In the genomic region with DNA sequence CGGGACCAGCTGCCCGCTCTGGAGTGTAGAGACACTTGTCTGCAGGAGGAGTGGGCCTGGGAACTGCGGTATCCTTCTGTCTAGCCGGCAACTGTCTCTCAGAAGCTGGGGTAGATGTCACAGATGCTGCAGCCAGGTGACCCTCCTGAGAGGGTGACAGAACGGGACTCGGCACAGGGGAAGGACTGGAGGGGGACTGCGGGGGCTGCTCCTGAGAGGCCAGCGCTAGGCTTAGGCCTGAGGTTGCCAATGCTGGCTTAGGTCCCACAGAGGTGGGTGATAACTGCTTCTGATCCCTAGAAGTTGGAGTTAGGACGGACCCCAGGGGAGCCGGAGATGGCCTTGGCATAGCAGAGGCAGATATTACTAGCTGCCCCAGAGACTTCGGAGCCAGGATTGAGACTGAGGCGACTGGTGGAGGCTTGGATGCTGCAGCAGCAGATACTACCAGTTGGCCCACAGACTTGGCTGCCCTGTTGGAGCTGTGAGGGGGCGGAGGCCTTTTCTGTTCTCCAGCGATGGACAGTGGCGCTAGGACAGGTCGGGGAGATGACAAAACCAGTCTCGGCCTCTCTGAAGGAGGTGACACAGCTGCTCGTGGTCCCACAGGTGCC, we compare ENCODE assay signal across 23 mouse cellular contexts. TPM values are rescaled to one million over a fixed set of nuclear protein-coding genes. Genes with fewer than 3 reads are reported as not detected.
A peak's percentile ranks its signal among the peaks of the same experiment; 100 is the strongest.
DNase-seq lines count a peak whose midpoint lies in the region; ATAC-seq and TF ChIP-seq lines count a peak whose summit lies in the region.
"Had no signal": no experiment of that assay in that cellular context is flagged by ENCODE, and none has a peak within 500 bp of the region (broad histone marks: within the 10 kb centered on the region; RNA-seq: fewer than 3 reads in every experiment).

No protein-coding gene starts in this region.

- no peak for TF ChIP-seq CTCF in liver, postnatal 0 days (IDR thresholded peaks at IDR 0.05; ENCODE audit: low read depth)

- H3K4me1 ChIP-seq in liver, postnatal 0 days (ENCODE audit: insufficient read depth) = no peaks in the 10 kb centered on the region
- no peaks in the 10 kb centered on the region for H3K4me1 ChIP-seq in liver, embryonic 11.5 days (replicated peaks; ENCODE audit: control insufficient read depth, insufficient read depth, low read length)
- 0 out of 2 replicates have a peak, but pooled peaks cover 3% of the 10 kb centered on the region for H3K4me1 ChIP-seq in intestine, embryonic 15.5 days (replicated peaks)
- H3K4me1 ChIP-seq: forebrain, embryonic 12.5 days; limb, embryonic 10.5 days; neural tube, embryonic 12.5 days had no signal

- peak; percentile 10 for DNase-seq in liver, postnatal 0 days
- no peak for DNase-seq in liver, embryonic 11.5 days (ENCODE audit: low spot score)
- DNase-seq in cerebellum, adult 18-20 months = peak; percentile 70 to 73
- DNase-seq in cerebellum, postnatal 10 days = peak; percentile 57 to 58
- no peak for DNase-seq in embryo, embryonic 11 days
- no peak for DNase-seq in adrenal gland, postnatal 4 days (ENCODE audit: low spot score in 2 of 2)
- DNase-seq: adrenal gland, postnatal 14 days; kidney, postnatal 4 days; liver; retina, postnatal 1 day; right cerebral cortex, postnatal 25 days; thymus, postnatal 4 days had no signal

- ATAC-seq in liver, postnatal 0 days = no peak
- no peak for ATAC-seq in liver, embryonic 11.5 days (replicated peaks; ENCODE audit: low FRiP score)
- ATAC-seq in intestine, embryonic 15.5 days = no peak
- ATAC-seq: lung, postnatal 0 days; midbrain, embryonic 15.5 days had no signal

- no peak overlapping the region for H3K9ac ChIP-seq in liver, postnatal 0 days (replicated peaks)
- no peak overlapping the region for H3K9ac ChIP-seq in liver, embryonic 11.5 days (ENCODE audit: low read depth, low read length)
- H3K9ac ChIP-seq in intestine, embryonic 15.5 days = no peak overlapping the region
- H3K9ac ChIP-seq: forebrain, embryonic 12.5 days; midbrain, embryonic 15.5 days; neural tube, embryonic 12.5 days had no signal

- H3K27me3 ChIP-seq in liver, postnatal 0 days (ENCODE audit: insufficient read depth, low read length) = 0 out of 2 replicates have a peak, but pooled peaks cover 3% of the 10 kb centered on the region
- peaks cover 6% of the 10 kb centered on the region; the same call in 1 of the 2 replicates for H3K27me3 ChIP-seq in liver, embryonic 11.5 days (replicated peaks; ENCODE audit: control insufficient read depth, insufficient read depth, low read length)
- 0 out of 2 replicates have a peak, but pooled peaks cover 4% of the 10 kb centered on the region for H3K27me3 ChIP-seq in intestine, embryonic 15.5 days (replicated peaks)
- H3K27me3 ChIP-seq: forebrain, embryonic 12.5 days; midbrain, embryonic 15.5 days; neural tube, embryonic 12.5 days had no signal

- no peak overlapping the region for H3K4me3 ChIP-seq in liver, postnatal 0 days (ENCODE audit: low read depth, low read length)
- H3K4me3 ChIP-seq in liver, embryonic 11.5 days (ENCODE audit: low read depth, low read length) = no peak overlapping the region
- no peak overlapping the region for H3K4me3 ChIP-seq in intestine, embryonic 15.5 days (replicated peaks)
- H3K4me3 ChIP-seq: forebrain, embryonic 12.5 days; heart, embryonic 10.5 days; hindbrain, embryonic 10.5 days; limb, embryonic 10.5 days; midbrain, embryonic 15.5 days; neural tube, embryonic 12.5 days had no signal

- TF ChIP-seq EP300 in liver, postnatal 0 days (IDR thresholded peaks at IDR 0.05; ENCODE audit: low read depth) = no peak

- no peaks in the 10 kb centered on the region for H3K36me3 ChIP-seq in liver, postnatal 0 days (replicated peaks; ENCODE audit: insufficient read depth, low read length)
- no peaks in the 10 kb centered on the region for H3K36me3 ChIP-seq in liver, embryonic 11.5 days (ENCODE audit: control insufficient read depth, insufficient read depth, low read length)
- H3K36me3 ChIP-seq in intestine, embryonic 15.5 days = no peaks in the 10 kb centered on the region
- H3K36me3 ChIP-seq: forebrain, embryonic 12.5 days; hindbrain, embryonic 10.5 days; limb, embryonic 10.5 days; midbrain, embryonic 15.5 days; neural tube, embryonic 12.5 days had no signal

- no peak overlapping the region for H3K4me2 ChIP-seq in liver, postnatal 0 days (ENCODE audit: low read depth, low read length)
- no peak overlapping the region for H3K4me2 ChIP-seq in liver, embryonic 11.5 days
- H3K4me2 ChIP-seq in intestine, embryonic 15.5 days (replicated peaks) = no peak overlapping the region
- H3K4me2 ChIP-seq: forebrain, embryonic 12.5 days; midbrain, embryonic 15.5 days; neural tube, embryonic 12.5 days had no signal

- no peaks in the 10 kb centered on the region for H3K9me3 ChIP-seq in liver, postnatal 0 days (ENCODE audit: low read length)
- H3K9me3 ChIP-seq in liver, embryonic 11.5 days (ENCODE audit: control insufficient read depth, low read length) = no peaks in the 10 kb centered on the region
- H3K9me3 ChIP-seq in intestine, embryonic 15.5 days = no peaks in the 10 kb centered on the region
- H3K9me3 ChIP-seq: forebrain, embryonic 12.5 days; heart, embryonic 10.5 days; hindbrain, embryonic 10.5 days; limb, embryonic 10.5 days; midbrain, embryonic 15.5 days; neural tube, embryonic 12.5 days had no signal

- no peak overlapping the region for H3K27ac ChIP-seq in liver, postnatal 0 days (ENCODE audit: low read depth)
- H3K27ac ChIP-seq in liver, embryonic 11.5 days (ENCODE audit: low read depth, low read length) = no peak overlapping the region
- H3K27ac ChIP-seq in intestine, embryonic 15.5 days = no peak overlapping the region
- H3K27ac ChIP-seq: forebrain, embryonic 12.5 days; heart, embryonic 10.5 days; hindbrain, embryonic 10.5 days; limb, embryonic 10.5 days; macrophage; midbrain, embryonic 15.5 days; neural tube, embryonic 12.5 days had no signal

- 78% methylated on average over 18 of the region's 18 CpGs for WGBS in liver, postnatal 0 days (ENCODE audit: insufficient replicate concordance)
- WGBS in liver, embryonic 11.5 days = 78% methylated on average over 18 of the region's 18 CpGs
- 80% methylated on average over 18 of the region's 18 CpGs for WGBS in intestine, embryonic 15.5 days

RNA-seq across cellular contexts. Expression of a gene that starts 2.1 kb away (rescaled TPM):
- 0.83 and 0.86 TPM in 2 replicates for polyA plus RNA-seq in liver, postnatal 0 days (2015; fragmentation: Nextera tagmentation; extraction: Ambion mirVana)
- 0.45 and 0.52 TPM in 2 replicates for polyA plus RNA-seq in liver, embryonic 11.5 days (2014; fragmentation: Nextera tagmentation; extraction: Ambion mirVana)
- polyA plus RNA-seq in intestine, embryonic 15.5 days (2015; fragmentation: Nextera tagmentation; extraction: Ambion mirVana) = 4.2 and 4.6 TPM in 2 replicates
- total RNA-seq in adrenal gland, postnatal 4 days (2021) = 1 to 10 TPM; 1.8 to 2.2 TPM
- total RNA-seq: common myeloid progenitor, adult 5-6 weeks had no signal

RNA-seq across cellular contexts. Expression of a gene that starts 11.9 kb away (rescaled TPM):
- polyA plus RNA-seq in liver, postnatal 0 days (2015; fragmentation: Nextera tagmentation; extraction: Ambion mirVana) = 9.9 and 11.7 TPM in 2 replicates
- polyA plus RNA-seq in liver, embryonic 11.5 days (2014; fragmentation: Nextera tagmentation; extraction: Ambion mirVana) = 27.9 and 35.9 TPM in 2 replicates
- polyA plus RNA-seq in intestine, embryonic 15.5 days (2015; fragmentation: Nextera tagmentation; extraction: Ambion mirVana) = 147 and 154 TPM in 2 replicates
- 10 to 100 TPM; 50.1 to 58.0 TPM for total RNA-seq in adrenal gland, postnatal 4 days (2021)

RNA-seq across cellular contexts. Expression of a gene that starts 14.5 kb away (rescaled TPM):
- 0.07 TPM in 1 of 2 replicates, not detected in the other for polyA plus RNA-seq in liver, postnatal 0 days (2015; fragmentation: Nextera tagmentation; extraction: Ambion mirVana)
- 0.27 TPM in 2 replicates for polyA plus RNA-seq in liver, embryonic 11.5 days (2014; fragmentation: Nextera tagmentation; extraction: Ambion mirVana)
- polyA plus RNA-seq in intestine, embryonic 15.5 days (2015; fragmentation: Nextera tagmentation; extraction: Ambion mirVana) = 0.38 and 0.45 TPM in 2 replicates
- under 1 TPM; 0.20 to 0.22 TPM for total RNA-seq in adrenal gland, postnatal 4 days (2021)
- total RNA-seq: common myeloid progenitor, adult 5-6 weeks; gastrocnemius, adult 18-20 months had no signal
- polyA plus RNA-seq: macrophage had no signal

RNA-seq across cellular contexts. Expression of a gene that starts 37.8 kb away (rescaled TPM):
- 8.4 and 8.9 TPM in 2 replicates for polyA plus RNA-seq in liver, postnatal 0 days (2015; fragmentation: Nextera tagmentation; extraction: Ambion mirVana)
- 27.0 and 29.3 TPM in 2 replicates for polyA plus RNA-seq in liver, embryonic 11.5 days (2014; fragmentation: Nextera tagmentation; extraction: Ambion mirVana)
- 78.3 and 79.6 TPM in 2 replicates for polyA plus RNA-seq in intestine, embryonic 15.5 days (2015; fragmentation: Nextera tagmentation; extraction: Ambion mirVana)
- total RNA-seq in adrenal gland, postnatal 4 days (2021) = 10 to 100 TPM; 72.9 to 75.1 TPM

RNA-seq across cellular contexts. Expression of a gene that starts 50.4 kb away (rescaled TPM):
- 9.7 and 10.3 TPM in 2 replicates for polyA plus RNA-seq in liver, postnatal 0 days (2015; fragmentation: Nextera tagmentation; extraction: Ambion mirVana)
- 20.6 and 22.2 TPM in 2 replicates for polyA plus RNA-seq in liver, embryonic 11.5 days (2014; fragmentation: Nextera tagmentation; extraction: Ambion mirVana)
- 31.1 and 31.2 TPM in 2 replicates for polyA plus RNA-seq in intestine, embryonic 15.5 days (2015; fragmentation: Nextera tagmentation; extraction: Ambion mirVana)
- total RNA-seq in adrenal gland, postnatal 4 days (2021) = 10 to 100 TPM; 33.7 to 35.6 TPM

Comparison
In these comparisons a context has a peak if more than half of its experiments do, and no peak if none do; other contexts are left out.
1. DNase-seq: peak in liver, postnatal 0 days (single experiment), cerebellum, adult 18-20 months (2 of 2) and cerebellum, postnatal 10 days (2 of 2); none in liver, embryonic 11.5 days (single experiment), embryo, embryonic 11 days (single experiment) and adrenal gland, postnatal 4 days (0 of 2).